Mouse (Mus musculus): Measurements from ENCODE around the gene Kdm4b. TPM values are rescaled to one million over a fixed set of nuclear protein-coding genes. Genes with fewer than 3 reads are reported as not detected.

Gene Kdm4b
- polyA plus RNA-seq, 1 experiment from 2014 or later, result 59.9 TPM

GRCm38 (mm10) chr17:56365791-56366673, 40.2 kb downstream of the Kdm4b start:
- H3K4me3 ChIP-seq (ENCODE audit: low read depth, low read length), result no peak overlapping the region
- no peak overlapping the region for H3K4me2 ChIP-seq (ENCODE audit: low read depth)
- DNase-seq (ENCODE audit: low spot score) (no peak), ATAC-seq (ENCODE audit: insufficient read depth, low FRiP score, low TSS enrichment) (peak; percentile 52; the same call in 1 of the 2 replicates)
- H3K4me1 ChIP-seq (ENCODE audit: control insufficient read depth, insufficient read depth, low read length), result 0 out of 2 replicates have a peak, but pooled peaks cover 5% of the 10 kb centered on the region
- no peaks in the 10 kb centered on the region for H3K36me3 ChIP-seq (ENCODE audit: control insufficient read depth, insufficient read depth, low read length)
- no peaks in the 10 kb centered on the region for H3K27me3 ChIP-seq (ENCODE audit: control insufficient read depth, insufficient read depth, low read length)
- 74% methylated on average over 7 of the region's 7 CpGs for WGBS
- no peak overlapping the region for H3K9ac ChIP-seq (ENCODE audit: low read length)
- H3K9me3 ChIP-seq (ENCODE audit: control insufficient read depth, low read length), result no peaks in the 10 kb centered on the region
- peak overlapping the region; percentile 63; the same call in 1 of the 2 replicates for H3K27ac ChIP-seq (ENCODE audit: low read depth, low read length)

- ATAC-seq (ENCODE audit: insufficient read depth, low FRiP score, low TSS enrichment) (no peak), DNase-seq (ENCODE audit: low spot score) (no peak)
- no peak overlapping the region for H3K9ac ChIP-seq (ENCODE audit: low read length)
- no peak overlapping the region for H3K4me2 ChIP-seq (ENCODE audit: low read depth)
- H3K27ac ChIP-seq (ENCODE audit: low read depth, low read length), result no peak overlapping the region
- H3K36me3 ChIP-seq (ENCODE audit: control insufficient read depth, insufficient read depth, low read length), result peaks cover 3% of the 10 kb centered on the region
- H3K27me3 ChIP-seq (ENCODE audit: control insufficient read depth, insufficient read depth, low read length), result no peaks in the 10 kb centered on the region
- 95% methylated on average over 6 of the region's 6 CpGs for WGBS
- H3K9me3 ChIP-seq (ENCODE audit: control insufficient read depth, low read length), result no peaks in the 10 kb centered on the region
- 0 out of 2 replicates have a peak, but pooled peaks cover 5% of the 10 kb centered on the region for H3K4me1 ChIP-seq (ENCODE audit: control insufficient read depth, insufficient read depth, low read length)
- no peak overlapping the region for H3K4me3 ChIP-seq (ENCODE audit: low read depth, low read length)
Measured at GRCm38 (mm10) chr17:56368291-56368790, 42.5 kb downstream of the Kdm4b start.

DNA sequence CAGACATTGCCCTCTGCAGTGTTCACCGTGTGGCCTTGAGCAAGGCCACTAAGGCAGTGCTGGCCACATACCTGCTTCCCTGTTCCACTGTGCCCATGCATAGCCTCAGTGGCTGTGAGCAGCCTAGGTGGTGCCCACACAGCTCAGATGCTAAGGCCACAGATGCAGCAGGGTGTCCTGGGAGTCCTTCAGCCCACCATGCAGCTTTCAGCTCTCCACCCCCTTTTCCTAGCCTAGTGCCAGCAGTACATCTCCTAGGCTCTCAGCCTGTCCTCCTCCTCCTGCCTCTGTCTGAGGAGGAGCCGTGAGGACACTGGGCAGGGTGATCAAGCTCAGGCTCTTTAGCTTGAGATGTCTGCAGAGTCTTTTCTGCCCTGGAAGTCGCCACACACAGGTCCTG, 44.2 kb downstream of the Kdm4b start:
- Histone ChIP-seq H3K36me3 (ENCODE audit: control insufficient read depth, insufficient read depth, low read length) (peaks cover 7% of the 10 kb centered on the region), H3K4me2 (ENCODE audit: low read depth) (no peak overlapping the region), H3K27me3 (ENCODE audit: control insufficient read depth, insufficient read depth, low read length) (no peaks in the 10 kb centered on the region), H3K4me1 (ENCODE audit: control insufficient read depth, insufficient read depth, low read length) (0 out of 2 replicates have a peak, but pooled peaks cover 5% of the 10 kb centered on the region), H3K9me3 (ENCODE audit: control insufficient read depth, low read length) (no peaks in the 10 kb centered on the region), H3K9ac (ENCODE audit: low read length) (no peak overlapping the region), H3K4me3 (ENCODE audit: low read depth, low read length) (no peak overlapping the region), H3K27ac (ENCODE audit: low read depth, low read length) (no peak overlapping the region)
- ATAC-seq (ENCODE audit: insufficient read depth, low FRiP score, low TSS enrichment) (no peak), DNase-seq (ENCODE audit: low spot score) (no peak)
- WGBS, result 89% methylated on average over 3 of the region's 3 CpGs

DNA sequence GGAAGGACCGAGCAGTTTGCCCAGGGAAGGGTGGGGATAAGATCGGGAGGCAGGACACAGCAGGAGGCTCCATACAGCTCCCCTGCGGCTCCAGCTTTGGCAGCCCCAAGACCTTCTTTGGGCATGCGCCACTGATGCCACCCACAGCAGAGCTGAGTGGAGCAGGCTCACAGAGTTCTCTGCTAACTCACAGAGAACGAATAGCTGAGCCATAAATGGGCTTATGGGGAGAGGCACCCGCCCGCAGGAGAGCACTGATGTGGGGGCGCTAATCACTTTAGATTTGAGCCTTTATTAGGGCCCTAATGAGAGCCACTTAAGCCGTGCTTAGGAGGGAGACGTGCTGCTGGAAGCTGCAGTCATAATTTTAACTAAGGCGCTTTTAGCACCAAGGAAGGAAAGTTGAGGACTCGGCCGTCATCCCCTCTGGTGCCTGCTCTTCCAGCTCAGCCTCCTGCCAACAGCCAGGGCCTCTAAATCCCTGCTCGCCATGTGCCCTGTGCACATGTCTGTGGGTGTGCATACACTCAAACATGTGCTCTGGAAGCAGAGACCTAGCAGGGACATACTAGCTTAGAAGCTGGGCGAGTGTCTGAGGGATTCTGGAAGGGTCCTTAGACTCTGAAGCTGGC, 45.3 kb downstream of the Kdm4b start:
- Histone ChIP-seq H3K4me1 (ENCODE audit: control insufficient read depth, insufficient read depth, low read length) (no peaks in the 10 kb centered on the region), H3K4me3 (ENCODE audit: low read depth, low read length) (no peak overlapping the region), H3K36me3 (ENCODE audit: control insufficient read depth, insufficient read depth, low read length) (peaks cover 7% of the 10 kb centered on the region), H3K27ac (ENCODE audit: low read depth, low read length) (no peak overlapping the region), H3K27me3 (ENCODE audit: control insufficient read depth, insufficient read depth, low read length) (no peaks in the 10 kb centered on the region), H3K9me3 (ENCODE audit: control insufficient read depth, low read length) (no peaks in the 10 kb centered on the region), H3K4me2 (ENCODE audit: low read depth) (no peak overlapping the region), H3K9ac (ENCODE audit: low read length) (no peak overlapping the region)
- ATAC-seq (ENCODE audit: insufficient read depth, low FRiP score, low TSS enrichment) (no peak), DNase-seq (ENCODE audit: low spot score) (no peak)
- WGBS, result 56% methylated on average over 15 of the region's 15 CpGs

DNA sequence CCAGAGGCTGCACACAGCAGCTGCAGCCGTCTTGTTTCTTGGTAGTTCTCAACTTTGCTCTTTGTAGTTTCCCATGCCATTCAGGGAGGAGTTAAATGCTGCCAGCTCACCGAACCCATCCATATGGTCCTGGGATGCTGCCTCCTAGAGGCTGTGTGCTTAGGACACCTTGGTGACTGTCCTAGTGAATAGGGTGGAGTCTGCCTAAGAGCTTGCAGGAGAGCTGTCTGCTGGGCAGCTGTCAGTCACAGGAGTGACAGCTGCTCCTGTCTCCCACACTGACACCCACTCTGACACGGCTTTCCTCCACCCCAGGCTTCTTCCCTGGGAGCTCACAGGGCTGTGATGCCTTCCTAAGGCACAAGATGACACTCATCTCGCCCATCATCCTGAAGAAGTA, 46.2 kb downstream of the Kdm4b start:
- Histone ChIP-seq H3K9me3 (ENCODE audit: control insufficient read depth, low read length) (no peaks in the 10 kb centered on the region), H3K4me2 (ENCODE audit: low read depth) (no peak overlapping the region), H3K27me3 (ENCODE audit: control insufficient read depth, insufficient read depth, low read length) (no peaks in the 10 kb centered on the region), H3K4me1 (ENCODE audit: control insufficient read depth, insufficient read depth, low read length) (no peaks in the 10 kb centered on the region), H3K27ac (ENCODE audit: low read depth, low read length) (no peak overlapping the region), H3K4me3 (ENCODE audit: low read depth, low read length) (no peak overlapping the region), H3K36me3 (ENCODE audit: control insufficient read depth, insufficient read depth, low read length) (peaks cover 10% of the 10 kb centered on the region), H3K9ac (ENCODE audit: low read length) (no peak overlapping the region)
- 58% methylated on average over 4 of the region's 4 CpGs for WGBS
- no peak for ATAC-seq (ENCODE audit: insufficient read depth, low FRiP score, low TSS enrichment)
- no peak for DNase-seq (ENCODE audit: low spot score)

- Histone ChIP-seq H3K4me1 (ENCODE audit: control insufficient read depth, insufficient read depth, low read length) (no peaks in the 10 kb centered on the region), H3K27me3 (ENCODE audit: control insufficient read depth, insufficient read depth, low read length) (no peaks in the 10 kb centered on the region), H3K4me3 (ENCODE audit: low read depth, low read length) (no peak overlapping the region), H3K9ac (ENCODE audit: low read length) (no peak overlapping the region), H3K4me2 (ENCODE audit: low read depth) (no peak overlapping the region), H3K9me3 (ENCODE audit: control insufficient read depth, low read length) (no peaks in the 10 kb centered on the region), H3K27ac (ENCODE audit: low read depth, low read length) (no peak overlapping the region; the same call in 1 of the 2 replicates), H3K36me3 (ENCODE audit: control insufficient read depth, insufficient read depth, low read length) (peaks cover 15% of the 10 kb centered on the region)
- no peak for DNase-seq (ENCODE audit: low spot score)
- ATAC-seq (ENCODE audit: insufficient read depth, low FRiP score, low TSS enrichment), result no peak
- 75% methylated on average over 17 of the region's 17 CpGs for WGBS
Measured at GRCm38 (mm10) chr17:56373136-56374034, 47.5 kb downstream of the Kdm4b start.

DNA sequence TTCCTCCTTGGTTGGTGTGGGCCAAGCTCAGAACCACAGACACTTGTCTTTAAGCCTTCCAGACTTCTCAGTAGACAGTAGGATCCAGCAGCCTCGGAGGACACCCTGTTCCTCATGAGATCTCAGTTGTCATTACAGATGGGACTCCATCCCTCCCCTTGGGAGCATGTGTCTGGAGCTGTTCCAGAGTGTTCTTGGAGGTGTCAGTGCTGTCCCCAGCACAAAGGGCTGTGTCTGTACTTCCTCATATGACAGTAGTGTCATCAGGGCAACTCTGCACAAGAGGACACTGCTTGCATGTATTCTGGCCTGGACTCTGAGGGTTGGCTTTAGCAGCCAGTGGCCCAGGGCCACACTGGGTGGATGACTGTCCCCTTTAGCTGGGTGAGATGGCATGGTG, 49.0 kb downstream of the Kdm4b start:
- Histone ChIP-seq H3K4me2 (ENCODE audit: low read depth) (no peak overlapping the region), H3K27me3 (ENCODE audit: control insufficient read depth, insufficient read depth, low read length) (no peaks in the 10 kb centered on the region), H3K36me3 (ENCODE audit: control insufficient read depth, insufficient read depth, low read length) (peaks cover 19% of the 10 kb centered on the region), H3K9me3 (ENCODE audit: control insufficient read depth, low read length) (no peaks in the 10 kb centered on the region), H3K9ac (ENCODE audit: low read length) (no peak overlapping the region), H3K4me3 (ENCODE audit: low read depth, low read length) (no peak overlapping the region), H3K27ac (ENCODE audit: low read depth, low read length) (no peak overlapping the region), H3K4me1 (ENCODE audit: control insufficient read depth, insufficient read depth, low read length) (no peaks in the 10 kb centered on the region)
- DNase-seq (ENCODE audit: low spot score), result no peak
- WGBS, result 80% methylated on average over 1 of the region's 1 CpGs
- ATAC-seq (ENCODE audit: insufficient read depth, low FRiP score, low TSS enrichment), result no peak

DNA sequence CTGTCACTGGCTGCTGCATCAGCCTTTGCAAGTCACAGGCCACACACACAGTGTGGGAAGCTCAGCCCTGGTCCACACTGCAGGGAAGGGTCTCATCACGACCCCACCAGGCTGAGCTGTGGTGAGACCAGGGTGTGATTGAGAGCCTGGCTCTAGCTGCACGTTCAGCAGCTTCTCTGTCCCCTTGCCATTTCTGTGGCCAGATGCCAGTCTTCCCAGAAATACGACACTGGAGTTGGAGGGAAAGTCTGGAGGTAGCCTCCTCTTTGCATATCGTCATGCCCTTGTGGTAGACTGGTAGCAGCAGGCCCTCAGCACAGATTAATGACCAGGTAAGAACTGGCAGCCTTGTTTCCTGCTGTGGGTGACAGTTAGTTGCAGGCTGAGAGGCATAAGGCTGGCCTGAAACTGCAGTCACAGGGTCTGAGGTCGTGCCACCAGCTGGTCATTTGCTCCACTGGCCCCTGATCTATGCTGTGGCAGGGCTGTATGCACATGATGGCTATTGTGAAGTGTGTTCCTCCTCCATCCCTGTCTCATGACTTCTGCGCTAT, 53.5 kb downstream of the Kdm4b start:
- H3K9ac ChIP-seq (ENCODE audit: low read length), result no peak overlapping the region
- no peaks in the 10 kb centered on the region for H3K4me1 ChIP-seq (ENCODE audit: control insufficient read depth, insufficient read depth, low read length)
- no peak overlapping the region for H3K4me2 ChIP-seq (ENCODE audit: low read depth)
- H3K4me3 ChIP-seq (ENCODE audit: low read depth, low read length), result no peak overlapping the region
- H3K9me3 ChIP-seq (ENCODE audit: control insufficient read depth, low read length), result no peaks in the 10 kb centered on the region
- H3K27ac ChIP-seq (ENCODE audit: low read depth, low read length), result no peak overlapping the region
- H3K27me3 ChIP-seq (ENCODE audit: control insufficient read depth, insufficient read depth, low read length), result no peaks in the 10 kb centered on the region
- 69% methylated on average over 6 of the region's 6 CpGs for WGBS
- no peak for ATAC-seq (ENCODE audit: insufficient read depth, low FRiP score, low TSS enrichment)
- no peak for DNase-seq (ENCODE audit: low spot score)
- peaks cover 17% of the 10 kb centered on the region for H3K36me3 ChIP-seq (ENCODE audit: control insufficient read depth, insufficient read depth, low read length)

Data from neural tube, embryonic 11.5 days (tissue).